8 mouse cellular contexts compared by ENCODE assay signal in genomic region chr16:32646014-32646413, GRCm38 (mm10). TPM values are rescaled to one million over a fixed set of nuclear protein-coding genes. Genes with fewer than 3 reads are reported as not detected.
DNase-seq lines count a peak whose midpoint lies in the region; ATAC-seq and TF ChIP-seq lines count a peak whose summit lies in the region.

No protein-coding gene starts in this region.

- H3K4me2 ChIP-seq in limb, embryonic 11.5 days (ENCODE audit: low read depth, severe bottlenecking): peak overlapping the region; percentile 84; the same call in 1 of the 2 replicates

- no peak for TF ChIP-seq CTCF in olfactory bulb, adult 2 months (IDR thresholded peaks at IDR 0.05; ENCODE audit: insufficient read depth, low read depth, low read length)

- no peak for DNase-seq in limb, embryonic 11.5 days (ENCODE audit: low spot score)
- DNase-seq in right cerebral cortex, adult 2 months (ENCODE audit: low spot score in 2 of 2): no peak
- no peak for DNase-seq in adrenal gland, adult 8-10 months

- no peak for ATAC-seq in erythroblast, adult 5-6 weeks (replicated peaks; ENCODE audit: low FRiP score, poor library complexity, severe bottlenecking)
- ATAC-seq in megakaryocyte, adult 5-6 weeks (ENCODE audit: poor library complexity, severe bottlenecking): no peak
- ATAC-seq in limb, embryonic 11.5 days (ENCODE audit: insufficient number of reproducible peaks, low FRiP score, low TSS enrichment, low read depth): no peak

- no peaks in the 10 kb centered on the region for H3K9me3 ChIP-seq in erythroblast, embryonic 14.5 days (ENCODE audit: control insufficient read depth, low read length)
- no peaks in the 10 kb centered on the region for H3K9me3 ChIP-seq in megakaryocyte, embryonic 14.5 days
- no peaks in the 10 kb centered on the region for H3K9me3 ChIP-seq in limb, embryonic 11.5 days (ENCODE audit: control insufficient read depth, low read length)

- WGBS in limb, embryonic 11.5 days: 86% methylated on average over 9 of the region's 9 CpGs
- 44% methylated on average over 9 of the region's 9 CpGs for WGBS in olfactory bulb, adult 2 months

- peak overlapping the region; percentile 92 for H3K4me3 ChIP-seq in erythroblast, embryonic 14.5 days (replicated peaks)
- peak overlapping the region; percentile 95 for H3K4me3 ChIP-seq in megakaryocyte, embryonic 14.5 days (replicated peaks)
- peak overlapping the region; percentile 11; the same call in 1 of the 2 replicates for H3K4me3 ChIP-seq in limb, embryonic 11.5 days (ENCODE audit: low read depth, low read length)
- peak overlapping the region; percentile 62 for H3K4me3 ChIP-seq in olfactory bulb, adult 2 months (ENCODE audit: insufficient read depth, low read depth, low read length)

- H3K27ac ChIP-seq in limb, embryonic 11.5 days (replicated peaks; ENCODE audit: low read depth, low read length): no peak overlapping the region
- H3K27ac ChIP-seq in olfactory bulb, adult 2 months (ENCODE audit: insufficient read depth, low read depth, low read length): no peak overlapping the region

- peaks cover 11% of the 10 kb centered on the region for H3K27me3 ChIP-seq in erythroblast, embryonic 14.5 days (ENCODE audit: control insufficient read depth)
- peaks cover 8% of the 10 kb centered on the region for H3K27me3 ChIP-seq in megakaryocyte, embryonic 14.5 days (replicated peaks)
- no peaks in the 10 kb centered on the region for H3K27me3 ChIP-seq in limb, embryonic 11.5 days (ENCODE audit: control insufficient read depth, insufficient read depth, low read length)

- TF ChIP-seq POLR2A in olfactory bulb, adult 2 months (IDR thresholded peaks at IDR 0.05; ENCODE audit: insufficient read depth, low read depth, low read length): no peak

- H3K4me1 ChIP-seq in erythroblast, embryonic 14.5 days (ENCODE audit: control insufficient read depth): peaks cover 53% of the 10 kb centered on the region
- peaks cover 77% of the 10 kb centered on the region for H3K4me1 ChIP-seq in megakaryocyte, embryonic 14.5 days
- peaks cover 12% of the 10 kb centered on the region for H3K4me1 ChIP-seq in limb, embryonic 11.5 days (ENCODE audit: control insufficient read depth, insufficient read depth, low read length)
- H3K4me1 ChIP-seq in olfactory bulb, adult 2 months (ENCODE audit: control insufficient read depth, insufficient read depth, low read length): peaks cover 24% of the 10 kb centered on the region

- no peak overlapping the region for H3K9ac ChIP-seq in limb, embryonic 11.5 days (ENCODE audit: low read length)

- peaks cover 27% of the 10 kb centered on the region for H3K36me3 ChIP-seq in erythroblast, embryonic 14.5 days (ENCODE audit: control insufficient read depth)
- peaks cover 4% of the 10 kb centered on the region for H3K36me3 ChIP-seq in megakaryocyte, embryonic 14.5 days (replicated peaks; ENCODE audit: low read length)
- no peaks in the 10 kb centered on the region for H3K36me3 ChIP-seq in limb, embryonic 11.5 days (ENCODE audit: control insufficient read depth, insufficient read depth, low read length)

RNA-seq across cellular contexts. Expression of gene Tnk2, which starts 2.3 kb away (rescaled TPM):
- polyA plus RNA-seq in erythroblast, embryonic 14.5 days (2012): 59.1 and 61.6 TPM in 2 replicates
- 15.8 and 33.2 TPM in 2 replicates for total RNA-seq in erythroblast, adult 5-6 weeks (2015; ENCODE audit: low replicate concordance)
- 19.6 and 29.7 TPM in 2 replicates for total RNA-seq in erythroblast, adult 5-6 weeks (2017; ENCODE audit: low replicate concordance)
- 230 and 1,256 TPM in 2 replicates for polyA plus RNA-seq in megakaryocyte, embryonic 14.5 days (2012; ENCODE audit: insufficient read depth, low replicate concordance)
- total RNA-seq in megakaryocyte, adult 5-6 weeks (2015): 5.5 and 12.0 TPM in 2 replicates
- total RNA-seq in megakaryocyte, adult 5-6 weeks (2017): 6.4 and 8.6 TPM in 2 replicates
- polyA plus RNA-seq in limb, embryonic 11.5 days (2014; fragmentation: Nextera tagmentation; extraction: Ambion mirVana): 8.9 and 9.2 TPM in 2 replicates
- polyA plus RNA-seq in olfactory bulb, adult 2 months (2012; ENCODE audit: insufficient read depth, insufficient read length, low replicate concordance, missing spikeins): not detected in 2 replicates
- 10 to 100 TPM; 33.0 to 66.6 (median 48.3) TPM for total RNA-seq in adrenal gland, adult 8-10 months (2022)

RNA-seq across cellular contexts. Expression of gene Tfrc, which starts 37.3 kb away (rescaled TPM):
- polyA plus RNA-seq in erythroblast, embryonic 14.5 days (2012): 5.4 and 6.9 TPM in 2 replicates
- 1,871 and 1,887 TPM in 2 replicates for total RNA-seq in erythroblast, adult 5-6 weeks (2015; ENCODE audit: low replicate concordance)
- total RNA-seq in erythroblast, adult 5-6 weeks (2017; ENCODE audit: low replicate concordance): 2,733 and 3,492 TPM in 2 replicates
- polyA plus RNA-seq in megakaryocyte, embryonic 14.5 days (2012; ENCODE audit: insufficient read depth, low replicate concordance): 1.3 and 4.3 TPM in 2 replicates
- 29.5 and 41.5 TPM in 2 replicates for total RNA-seq in megakaryocyte, adult 5-6 weeks (2015)
- 29.6 and 44.3 TPM in 2 replicates for total RNA-seq in megakaryocyte, adult 5-6 weeks (2017)
- polyA plus RNA-seq in limb, embryonic 11.5 days (2014; fragmentation: Nextera tagmentation; extraction: Ambion mirVana): 52.5 and 53.7 TPM in 2 replicates
- polyA plus RNA-seq in olfactory bulb, adult 2 months (2012; ENCODE audit: insufficient read depth, insufficient read length, low replicate concordance, missing spikeins): not detected in 2 replicates
- 10 to 100 TPM; 17.5 to 46.5 (median 26.6) TPM for total RNA-seq in adrenal gland, adult 8-10 months (2022)

Comparison
In these comparisons a context has a peak if more than half of its experiments do, and no peak if none do; other contexts are left out.
1. H3K4me3 ChIP-seq: peak in every context shown above with its lines; median percentile 95 in megakaryocyte, embryonic 14.5 days; 92 in erythroblast, embryonic 14.5 days; 62 in olfactory bulb, adult 2 months; 11 in limb, embryonic 11.5 days.